Mouse (Mus musculus) heart, postnatal 0 days (tissue): ENCODE measurements at regions not wholly inside any gene's neighbourhood (a gene's known extent, or its start where the extent isn't known, plus 50 kb on each side); places are given as distances from the start of the nearest gene placed in this dataset.

Source experiments
- ATAC-seq: fragments of 200-750 bp; cut with Nextera tagmentation; 2 replicates; pipeline ENCODE4 v1.8.0; 2017; ENCODE audit warnings: low read depth, moderate number of reproducible peaks, moderate library complexity; ENCODE audit not compliant: insufficient read depth
- DNase-seq: peaks from one replicate; pipeline ENCODE4 v3.0.0-alpha.2; 2016; ENCODE audit warnings: low spot score
- H3K27ac ChIP-seq: fragments of 300-500 bp; sonication (generic); 2 replicates; pipeline ENCODE4 v1.5.1; 2014; ENCODE audit warnings: low read depth, mild to moderate bottlenecking
- H3K27me3 ChIP-seq: fragments of 300-500 bp; sonication (generic); 2 replicates; pipeline ENCODE4 v1.6.1; 2014; ENCODE audit warnings: low read length, mixed read lengths; ENCODE audit not compliant: control insufficient read depth, insufficient read depth
- H3K36me3 ChIP-seq: fragments of 300-500 bp; sonication (generic); replicated peaks from 2 replicates; pipeline ENCODE4 v1.6.1; 2014; ENCODE audit warnings: low read length, mixed read lengths; ENCODE audit not compliant: control insufficient read depth, insufficient read depth
- H3K4me1 ChIP-seq: fragments of 300-500 bp; sonication (generic); 2 replicates; pipeline ENCODE4 v1.6.1; 2014; ENCODE audit warnings: antibody characterized with exemption; ENCODE audit not compliant: control insufficient read depth, insufficient read depth
- H3K4me2 ChIP-seq: fragments of 300-500 bp; sonication (generic); 2 replicates; pipeline ENCODE4 v1.6.1; 2014; ENCODE audit warnings: low read depth, mild to moderate bottlenecking, low read length, moderate library complexity
- H3K4me3 ChIP-seq: fragments of 300-500 bp; sonication (generic); 2 replicates; pipeline ENCODE4 v1.5.1; 2014; ENCODE audit warnings: low read depth, low read length
- H3K9ac ChIP-seq: fragments of 300-500 bp; sonication (generic); replicated peaks from 2 replicates; pipeline ENCODE4 v1.6.1; 2014; ENCODE audit warnings: low read depth, low read length, mixed read lengths
- H3K9me3 ChIP-seq: fragments of 300-500 bp; sonication (generic); replicated peaks from 2 replicates; pipeline ENCODE4 v1.6.1; 2016; ENCODE audit warnings: low read length; ENCODE audit not compliant: control insufficient read depth
- CTCF ChIP-seq: IDR thresholded peaks from 2 replicates; pipeline ENCODE4 v1.5.1; 2016; ENCODE audit warnings: antibody characterized with exemption, control low read depth, low read depth
- EP300 ChIP-seq: IDR thresholded peaks from 2 replicates; pipeline ENCODE4 v1.6.1; 2016; ENCODE audit warnings: antibody characterized with exemption, low read depth
- WGBS: fragments of 180-500 bp; shearing (Covaris S2); extraction: QIAGEN DNeasy Blood & Tissue Kit; methylation state at CpG from one replicate; pipeline ENCODE4 v1.1.7; 2014; 5-methylcytosine and 5-hydroxymethylcytosine counted together

- Histone ChIP-seq H3K9ac (no peak overlapping the region), H3K4me3 (no peak overlapping the region), H3K27ac (no peak overlapping the region), H3K27me3 (no peaks in the 10 kb centered on the region), H3K36me3 (no peaks in the 10 kb centered on the region), H3K4me1 (no peaks in the 10 kb centered on the region), H3K9me3 (no peaks in the 10 kb centered on the region), H3K4me2 (no peak overlapping the region)
- ATAC-seq (no peak), DNase-seq (no peak)
- TF ChIP-seq EP300: no peak
- no peak for TF ChIP-seq CTCF
- 66% methylated on average over 4 of the region's 4 CpGs for WGBS
These were observed 56.0 kb downstream of the Foxf2 start for GRCm38 (mm10) chr13:31681571-31681970.

GRCm38 (mm10) chr13:31683311-31683710 lies 57.7 kb downstream of the Foxf2 start:
- no peak overlapping the region for H3K4me2 ChIP-seq
- H3K9me3 ChIP-seq: no peaks in the 10 kb centered on the region
- no peak overlapping the region for H3K9ac ChIP-seq
- no peaks in the 10 kb centered on the region for H3K36me3 ChIP-seq
- WGBS: 36% methylated on average over 5 of the region's 5 CpGs
- H3K4me3 ChIP-seq: no peak overlapping the region
- DNase-seq (no peak), ATAC-seq (no peak)
- no peak overlapping the region for H3K27ac ChIP-seq
- H3K4me1 ChIP-seq: no peaks in the 10 kb centered on the region
- H3K27me3 ChIP-seq: no peaks in the 10 kb centered on the region
- TF ChIP-seq EP300: no peak
- no peak for TF ChIP-seq CTCF

- no peaks in the 10 kb centered on the region for H3K36me3 ChIP-seq
- H3K9me3 ChIP-seq: no peaks in the 10 kb centered on the region
- H3K27me3 ChIP-seq: no peaks in the 10 kb centered on the region
- no peak overlapping the region for H3K4me3 ChIP-seq
- H3K27ac ChIP-seq: no peak overlapping the region
- no peak for DNase-seq
- H3K9ac ChIP-seq: no peak overlapping the region
- ATAC-seq: no peak
- no peaks in the 10 kb centered on the region for H3K4me1 ChIP-seq
- no peak overlapping the region for H3K4me2 ChIP-seq
- no peak for TF ChIP-seq CTCF
- no peak for TF ChIP-seq EP300
- 69% methylated on average over 3 of the region's 3 CpGs for WGBS
These were observed 62.9 kb downstream of the Foxf2 start for GRCm38 (mm10) chr13:31688531-31688930.

- Histone ChIP-seq H3K9ac (no peak overlapping the region), H3K27ac (no peak overlapping the region), H3K4me2 (no peak overlapping the region), H3K4me3 (no peak overlapping the region), H3K4me1 (no peaks in the 10 kb centered on the region), H3K27me3 (no peaks in the 10 kb centered on the region), H3K9me3 (no peaks in the 10 kb centered on the region), H3K36me3 (no peaks in the 10 kb centered on the region)
- no peak for ATAC-seq
- no peak for DNase-seq
- 4% methylated on average over 1 of the region's 1 CpGs for WGBS
- TF ChIP-seq EP300 (no peak), CTCF (peak; percentile 39)
These were observed 63.7 kb downstream of the Foxf2 start for GRCm38 (mm10) chr13:31689317-31689716.

- no peak for TF ChIP-seq CTCF
- TF ChIP-seq EP300: no peak
- no peak for ATAC-seq
- Histone ChIP-seq H3K9ac (no peak overlapping the region), H3K36me3 (no peaks in the 10 kb centered on the region), H3K4me3 (no peak overlapping the region), H3K27me3 (no peaks in the 10 kb centered on the region), H3K4me2 (no peak overlapping the region), H3K27ac (no peak overlapping the region), H3K9me3 (no peaks in the 10 kb centered on the region), H3K4me1 (no peaks in the 10 kb centered on the region)
- no peak for DNase-seq
- 55% methylated on average over 7 of the region's 7 CpGs for WGBS
These were observed 70.1 kb downstream of the Foxf2 start for GRCm38 (mm10) chr13:31695725-31696124.

GRCm38 (mm10) chr13:31704199-31704598 lies 78.6 kb downstream of the Foxf2 start:
- H3K27me3 ChIP-seq: no peaks in the 10 kb centered on the region
- no peak overlapping the region for H3K27ac ChIP-seq
- H3K4me1 ChIP-seq: no peaks in the 10 kb centered on the region
- no peaks in the 10 kb centered on the region for H3K36me3 ChIP-seq
- TF ChIP-seq EP300: no peak
- TF ChIP-seq CTCF: no peak
- ATAC-seq (peak; percentile 64), DNase-seq (peak; percentile 63)
- WGBS: 47% methylated on average over 1 of the region's 1 CpGs
- no peak overlapping the region for H3K4me2 ChIP-seq
- no peaks in the 10 kb centered on the region for H3K9me3 ChIP-seq
- H3K4me3 ChIP-seq: no peak overlapping the region
- H3K9ac ChIP-seq: no peak overlapping the region
